Mouse (Mus musculus) ES-Bruce4 (cell line): ENCODE data around the gene Abcd3.

Source experiments
- CTCF ChIP-seq: IDR thresholded peaks from one replicate; pipeline ENCODE4 v1.8.1; 2011; ENCODE audit warnings: low read depth, low read length
- EP300 ChIP-seq: IDR thresholded peaks from 2 replicates; pipeline ENCODE4 v1.6.1; 2011; ENCODE audit warnings: low read depth, low read length; ENCODE audit not compliant: insufficient read depth
- POLR2A ChIP-seq: IDR thresholded peaks from one replicate; pipeline ENCODE4 v1.8.1; 2011; ENCODE audit warnings: low read length; ENCODE audit not compliant: insufficient read depth

DNA sequence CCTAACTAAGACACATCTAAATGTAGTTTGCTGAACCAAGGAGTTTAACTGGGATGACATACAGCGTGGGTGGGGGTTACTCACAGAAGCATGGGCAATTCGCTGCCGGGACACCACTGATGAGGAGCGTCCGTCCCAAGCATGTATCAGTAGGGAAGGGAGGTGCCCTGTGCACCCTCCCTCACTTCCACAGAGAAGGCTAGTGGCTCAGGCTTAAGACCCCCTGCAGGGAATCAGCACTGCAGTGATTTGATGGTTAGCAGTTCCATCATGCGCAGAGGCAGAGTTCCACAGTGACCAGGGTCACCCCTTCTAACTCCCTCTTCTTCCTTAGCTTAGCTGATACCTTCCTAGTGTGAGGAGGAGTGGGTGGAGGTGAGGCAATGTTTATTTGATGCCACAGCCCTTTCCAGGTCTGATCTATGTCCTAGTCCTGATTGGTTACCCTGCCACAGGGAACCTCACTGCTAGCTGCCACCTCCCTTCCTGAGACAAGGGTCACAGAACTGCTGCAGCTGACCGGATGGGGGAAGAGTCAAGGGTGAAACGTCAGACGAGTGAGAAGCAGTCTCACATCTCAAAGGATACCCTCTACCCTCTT is 76.3 kb downstream of the Abcd3 start:
- TF ChIP-seq POLR2A (no peak), EP300 (no peak), CTCF (no peak)
